Mouse (Mus musculus) cerebellum, adult 9-11 months (tissue): ENCODE data around the gene Fam163b.

Experiments
- DNase-seq: peaks from one replicate; pipeline ENCODE4 v3.0.0; 2022

The Fam163b gene

DNA sequence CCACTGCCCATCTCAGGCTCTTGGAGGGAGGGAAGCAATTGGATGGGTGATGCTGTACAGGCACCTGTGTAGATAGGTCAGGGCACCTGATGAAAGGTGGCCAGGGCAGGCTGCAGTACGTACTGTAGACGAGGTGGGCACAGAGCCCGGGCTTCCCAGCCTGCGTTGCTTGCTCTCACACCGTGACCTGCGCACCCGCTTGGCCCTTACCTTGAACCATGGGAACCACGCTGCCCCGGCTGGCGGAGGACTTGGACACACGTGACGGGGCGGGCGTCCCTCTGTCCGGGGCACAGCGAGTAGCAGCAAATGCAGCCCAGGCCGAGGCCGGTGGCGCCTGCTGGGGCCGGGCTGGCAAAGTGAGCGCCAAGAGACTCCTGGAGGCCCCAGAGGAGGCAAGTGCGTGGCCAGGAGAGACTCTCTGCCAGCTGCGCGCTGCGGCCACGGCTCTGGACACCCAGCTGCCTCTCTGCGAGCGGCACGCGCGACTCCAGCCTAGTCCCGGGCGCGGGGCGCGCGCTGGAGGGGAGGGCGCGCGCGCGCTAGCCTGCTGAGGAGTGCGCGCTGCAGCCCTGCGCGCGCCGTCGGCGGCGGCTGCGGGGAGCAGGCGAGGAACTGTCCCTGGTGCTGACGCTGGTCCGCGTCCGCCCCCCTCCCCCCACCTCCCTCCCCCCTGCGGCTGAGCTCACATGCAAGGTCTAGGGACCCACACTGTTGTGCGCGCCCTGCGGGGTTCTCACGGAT lies at the start of gene Fam163b:
Gene Fam163b, minus strand, starts transcription at position 542 of the 744 bp plus-strand sequence.
- DNase-seq, result peak; percentile 57

GRCm38 (mm10) chr2:27189994-27190393 lies 47.7 kb upstream of the Fam163b start:
- no peak for DNase-seq

DNA sequence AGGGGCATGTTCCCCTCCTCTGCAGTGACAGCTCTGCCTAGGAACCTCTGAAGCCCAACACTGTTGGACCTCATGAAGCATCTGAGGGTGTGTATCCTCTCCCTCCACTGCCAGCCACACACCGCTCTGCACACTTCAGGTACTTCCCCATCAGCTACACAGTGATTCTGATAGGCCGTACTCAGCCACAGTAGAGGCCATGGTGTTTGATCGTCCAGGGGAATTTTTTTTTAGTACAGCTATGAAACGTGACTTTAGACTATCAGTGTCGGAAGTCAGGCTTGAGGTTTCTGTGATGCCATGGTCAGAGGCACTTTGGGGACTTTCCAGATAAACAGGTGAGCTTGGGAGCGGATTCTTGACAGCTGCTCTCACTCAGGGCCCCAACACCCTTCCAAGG lies 45.2 kb upstream of the Fam163b start:
- no peak for DNase-seq

- DNase-seq, result no peak
Observed at GRCm38 (mm10) chr2:27183734-27184133, 41.4 kb upstream of the Fam163b start.

- peak; percentile 60 for DNase-seq
Observed at GRCm38 (mm10) chr2:27181907-27182306, 39.6 kb upstream of the Fam163b start.

DNA sequence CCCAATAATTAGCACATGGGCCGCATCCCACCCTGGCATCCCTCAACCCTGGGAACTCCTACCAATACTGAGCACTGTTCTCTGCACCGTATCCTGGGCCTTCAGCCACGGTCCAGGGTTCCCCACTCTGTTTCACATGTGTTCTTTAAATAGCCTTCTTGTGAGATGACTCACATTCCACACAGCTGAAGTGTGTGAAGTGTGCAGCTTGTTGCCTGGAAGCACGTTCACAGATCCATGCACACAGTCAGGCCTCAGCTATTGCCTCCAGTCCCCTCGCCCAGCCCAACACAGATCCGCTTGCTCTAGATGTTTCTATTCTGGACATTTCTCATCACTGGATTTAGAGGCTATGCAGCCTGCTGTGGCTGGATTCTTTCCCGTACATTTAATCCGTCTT lies 36.8 kb upstream of the Fam163b start:
- no peak for DNase-seq

DNA sequence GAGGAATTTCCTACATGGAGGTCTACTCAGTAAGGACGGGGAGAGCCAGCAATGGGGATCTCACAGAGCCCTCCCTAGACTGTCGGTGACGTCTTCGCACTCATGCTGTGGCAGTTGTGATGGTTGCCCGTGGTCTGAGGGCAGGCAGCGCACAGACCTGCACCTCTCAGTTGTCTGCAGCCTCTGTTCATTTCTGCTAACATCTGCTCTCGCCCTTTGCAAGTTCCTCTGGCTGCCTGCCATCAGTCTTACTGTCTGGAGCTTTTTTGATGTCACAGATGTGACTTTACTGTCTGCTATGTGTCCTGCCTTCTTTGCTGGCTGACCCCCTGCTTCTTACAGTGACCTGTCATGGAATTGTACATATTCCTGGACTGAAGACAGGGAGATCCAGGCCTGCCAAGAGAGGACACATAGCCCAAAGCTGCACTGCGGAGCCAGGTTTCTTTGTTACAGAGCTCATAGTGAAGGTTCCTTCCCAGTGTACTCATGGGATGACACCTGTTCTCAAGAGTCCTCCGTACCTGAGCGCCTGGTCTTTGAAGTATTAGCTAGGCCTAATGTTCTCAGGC lies 33.5 kb upstream of the Fam163b start:
- DNase-seq, result no peak

- DNase-seq, result no peak
Observed at GRCm38 (mm10) chr2:27174242-27174641, 32.0 kb upstream of the Fam163b start.

- DNase-seq, result no peak
Observed at GRCm38 (mm10) chr2:27166999-27167398, 24.7 kb upstream of the Fam163b start.

GRCm38 (mm10) chr2:27166074-27166473 lies 23.8 kb upstream of the Fam163b start:
- DNase-seq, result no peak

- no peak for DNase-seq
Observed at GRCm38 (mm10) chr2:27164796-27165590, 22.7 kb upstream of the Fam163b start, which contains the start of gene Dbh. Gene Dbh (plus strand): TSS chr2:27165233.

GRCm38 (mm10) chr2:27163851-27164250 lies 21.6 kb upstream of the Fam163b start:
- no peak for DNase-seq

DNA sequence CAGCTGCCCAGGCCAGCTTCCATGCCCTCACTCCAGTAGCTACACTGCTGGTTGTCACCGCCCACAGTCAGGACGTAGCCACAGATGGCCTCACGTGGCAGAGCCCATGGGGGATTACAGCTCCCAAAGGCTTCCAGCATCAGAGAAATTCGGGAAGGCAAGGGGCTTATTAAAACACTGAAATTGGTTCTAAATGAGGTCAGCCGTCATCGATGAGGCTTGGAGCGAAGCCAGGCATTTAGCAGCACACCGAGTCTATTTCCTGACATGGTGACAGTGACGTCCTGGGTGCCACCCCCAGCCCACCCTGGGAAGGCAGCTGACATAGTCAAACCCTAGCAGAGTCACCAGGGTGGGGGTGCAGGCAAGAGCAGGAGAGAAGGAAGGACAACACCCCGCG lies 20.4 kb upstream of the Fam163b start:
- DNase-seq, result no peak

- DNase-seq, result no peak
Observed at GRCm38 (mm10) chr2:27161526-27161925, 19.2 kb upstream of the Fam163b start.

DNA sequence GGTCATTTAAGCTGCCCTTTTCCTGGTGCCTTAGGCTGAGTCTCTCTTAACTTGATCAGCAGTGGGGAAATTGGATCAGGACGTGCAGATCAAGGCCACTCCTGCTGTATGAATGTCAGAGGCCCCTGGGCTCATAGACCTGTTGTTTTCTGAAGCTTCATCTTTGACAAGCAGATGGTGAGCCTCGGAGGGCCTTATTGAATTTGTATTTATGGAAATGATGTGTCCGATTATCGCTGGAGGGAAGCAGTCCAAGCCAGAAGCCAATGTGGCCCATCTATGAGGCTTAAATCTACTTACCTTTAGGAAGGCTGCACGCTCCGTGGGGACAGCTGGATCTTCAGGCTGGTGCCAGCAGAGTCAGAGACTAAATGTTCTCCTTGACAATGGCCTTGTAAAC lies 14.3 kb upstream of the Fam163b start:
- no peak for DNase-seq

GRCm38 (mm10) chr2:27154466-27155185 lies 12.3 kb upstream of the Fam163b start:
- DNase-seq, result no peak

GRCm38 (mm10) chr2:27149457-27149856 lies 7.2 kb upstream of the Fam163b start:
- no peak for DNase-seq

DNA sequence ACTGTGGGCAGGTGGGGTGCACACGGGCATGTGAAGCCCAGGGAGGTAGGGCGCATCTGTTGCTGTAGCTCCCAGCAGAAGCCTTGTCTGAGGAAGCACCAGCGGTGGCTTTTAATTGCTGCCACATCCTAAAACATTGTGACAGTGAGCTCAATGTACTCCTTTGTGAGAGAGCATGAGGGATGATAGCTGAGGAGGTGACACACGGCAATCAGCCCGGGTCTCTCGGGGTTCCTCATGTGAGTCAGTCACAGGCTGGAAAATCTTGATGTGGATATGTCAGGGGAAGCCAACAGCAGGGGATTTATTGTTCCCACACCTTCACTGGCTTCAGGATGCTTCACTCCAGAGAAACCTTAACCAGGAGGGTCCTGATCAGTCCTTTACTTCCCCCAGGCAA lies 4.5 kb upstream of the Fam163b start:
- DNase-seq, result no peak

- no peak for DNase-seq
Observed at GRCm38 (mm10) chr2:27144957-27145356, 2.7 kb upstream of the Fam163b start.

DNA sequence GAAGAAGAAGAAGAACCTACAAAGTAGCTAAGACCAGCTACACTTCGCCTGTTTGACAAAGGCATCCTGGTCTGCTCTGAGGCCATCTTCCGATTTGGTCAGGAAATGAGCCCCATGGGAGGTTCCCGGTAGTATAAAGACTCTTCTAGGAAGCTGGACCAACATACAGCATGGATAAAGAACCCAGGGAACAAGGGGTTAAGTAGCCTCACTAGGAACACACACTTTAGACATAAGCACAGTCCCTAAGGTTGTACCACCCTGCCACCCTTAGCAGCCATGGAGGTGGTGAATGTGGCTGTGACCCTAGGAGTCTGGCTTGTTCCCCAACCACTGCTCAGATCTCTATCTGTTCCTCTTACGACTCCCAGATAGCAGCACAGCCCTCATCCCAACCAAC lies 3.9 kb downstream of the Fam163b start:
- no peak for DNase-seq

- no peak for DNase-seq
Observed at GRCm38 (mm10) chr2:27136789-27137188, 5.5 kb downstream of the Fam163b start.

GRCm38 (mm10) chr2:27136336-27136735 lies 6.0 kb downstream of the Fam163b start:
- no peak for DNase-seq

- DNase-seq, result no peak
Observed at GRCm38 (mm10) chr2:27135935-27136334, 6.4 kb downstream of the Fam163b start.
